Mouse (Mus musculus): Measurements from ENCODE around the gene Ccdc34. TPM values are rescaled to one million over a fixed set of nuclear protein-coding genes. Genes with fewer than 3 reads are reported as not detected.

The Ccdc34 gene
- polyA plus RNA-seq, 1 experiment from 2014 or later: 40.0 TPM

GRCm38 (mm10) chr2:110204169-110204568, 186.6 kb downstream of the Ccdc34 start:
- no peak for DNase-seq (ENCODE audit: low spot score)

GRCm38 (mm10) chr2:110204705-110205318, 187.2 kb downstream of the Ccdc34 start:
- peak; percentile 39 for DNase-seq (ENCODE audit: low spot score)

GRCm38 (mm10) chr2:110210508-110211496, 193.2 kb downstream of the Ccdc34 start:
- no peak for DNase-seq (ENCODE audit: low spot score)

- DNase-seq (ENCODE audit: low spot score): no peak
These were observed 196.7 kb downstream of the Ccdc34 start for GRCm38 (mm10) chr2:110214278-110214677.

- no peak for DNase-seq (ENCODE audit: low spot score)
These were observed 197.5 kb downstream of the Ccdc34 start for GRCm38 (mm10) chr2:110214991-110215684.

- DNase-seq (ENCODE audit: low spot score): no peak
These were observed 198.1 kb downstream of the Ccdc34 start for GRCm38 (mm10) chr2:110215685-110216058.

GRCm38 (mm10) chr2:110220492-110220891, 202.9 kb downstream of the Ccdc34 start:
- no peak for DNase-seq (ENCODE audit: low spot score)

GRCm38 (mm10) chr2:110222793-110223192, 205.2 kb downstream of the Ccdc34 start:
- DNase-seq (ENCODE audit: low spot score): no peak

Other genes with a start within 250 kb of the Ccdc34 start
- 58.6 and 62.7 TPM in 2 replicates for gene Lin7c, start 127.0 kb upstream of the Ccdc34 start, polyA plus RNA-seq (2015; fragmentation: Nextera tagmentation; extraction: Ambion mirVana)
- gene Lgr4, start 100.2 kb upstream of the Ccdc34 start, polyA plus RNA-seq (2015; fragmentation: Nextera tagmentation; extraction: Ambion mirVana): 4.3 and 5.1 TPM in 2 replicates

Measured in thymus, postnatal 0 days (tissue).